Mouse (Mus musculus) CH12.LX (cell line): ENCODE data around the gene C2cd2l.

ENCODE experiments used
- EP300 ChIP-seq: IDR thresholded peaks from 2 replicates; pipeline ENCODE4 v1.6.1; 2011; ENCODE audit warnings: low read length, improper control_type of control experiment
- HCFC1 ChIP-seq: IDR thresholded peaks from 2 replicates; pipeline ENCODE4 v1.6.1; 2012; ENCODE audit warnings: low read depth, mild to moderate bottlenecking, inconsistent platforms, low read length, improper control_type of control experiment
- MAZ ChIP-seq: IDR thresholded peaks from 2 replicates; pipeline ENCODE4 v1.6.1; 2012; ENCODE audit warnings: low read depth, mild to moderate bottlenecking, inconsistent platforms, low read length, improper control_type of control experiment, moderate library complexity
- NELFE ChIP-seq: IDR thresholded peaks from 2 replicates; pipeline ENCODE4 v1.6.1; 2011; ENCODE audit warnings: low read depth, low read length, improper control_type of control experiment
- POLR2A ChIP-seq: IDR thresholded peaks from 2 replicates; pipeline ENCODE4 v1.6.1; 2011; ENCODE audit warnings: low read depth, mild to moderate bottlenecking, improper control_type of control experiment, low read length
- RCOR1 ChIP-seq: conservative IDR thresholded peaks from 2 replicates; pipeline ENCODE4 v1.6.1; 2012; ENCODE audit warnings: low read depth, mild to moderate bottlenecking, inconsistent platforms, low read length, improper control_type of control experiment
- TCF12 ChIP-seq: IDR thresholded peaks from 2 replicates; pipeline ENCODE4 v1.6.1; 2014; ENCODE audit warnings: low read depth, mild to moderate bottlenecking, inconsistent platforms, low read length, improper control_type of control experiment
- UBTF ChIP-seq: IDR thresholded peaks from 2 replicates; pipeline ENCODE4 v1.6.1; 2012; ENCODE audit warnings: low read depth, mild to moderate bottlenecking, inconsistent platforms, low read length, improper control_type of control experiment, moderate library complexity
- USF1 ChIP-seq: IDR thresholded peaks from 2 replicates; pipeline ENCODE4 v1.6.1; 2014; ENCODE audit warnings: low read depth, mild to moderate bottlenecking, inconsistent platforms, low read length, improper control_type of control experiment
- USF2 ChIP-seq: conservative IDR thresholded peaks from 2 replicates; pipeline ENCODE4 v1.6.1; 2011; ENCODE audit warnings: low read depth, low read length, improper control_type of control experiment

- TF ChIP-seq NELFE = no peak
- TF ChIP-seq POLR2A = no peak
- TF ChIP-seq HCFC1 = no peak
- TF ChIP-seq TCF12 = no peak
- no peak for TF ChIP-seq USF2
- TF ChIP-seq USF1 = no peak
- no peak for TF ChIP-seq EP300
- no peak for TF ChIP-seq UBTF
- no peak for TF ChIP-seq MAZ
- TF ChIP-seq RCOR1 = no peak
Measured at GRCm38 (mm10) chr9:44292490-44292889, 27.6 kb downstream of the C2cd2l start.
